Mouse (Mus musculus): Measurements from ENCODE around the gene Itgbl1.
A peak's percentile ranks its signal among the peaks of the same experiment; 100 is the strongest.

The Itgbl1 gene

DNA sequence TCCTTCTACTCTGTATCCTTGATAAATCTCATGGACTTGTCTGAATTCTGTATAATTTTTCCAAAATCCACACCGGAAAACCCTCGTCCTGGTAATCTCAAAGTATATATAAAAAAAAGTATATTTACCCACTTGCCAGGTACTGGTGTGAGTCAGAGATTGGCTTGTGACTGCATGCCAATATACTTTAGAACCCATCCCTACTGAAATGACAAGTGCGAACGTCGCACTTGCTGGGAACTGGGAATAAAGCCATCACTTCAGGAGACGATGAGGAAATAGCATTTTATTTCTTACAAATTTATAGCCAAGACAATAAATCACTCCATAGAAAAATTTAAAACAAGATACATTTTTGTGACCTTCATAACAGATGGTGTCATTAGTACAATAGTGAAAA, 308.2 kb downstream of the Itgbl1 start:
- DNase-seq (ENCODE audit: low read depth, low spot score): peak; percentile 6

DNA sequence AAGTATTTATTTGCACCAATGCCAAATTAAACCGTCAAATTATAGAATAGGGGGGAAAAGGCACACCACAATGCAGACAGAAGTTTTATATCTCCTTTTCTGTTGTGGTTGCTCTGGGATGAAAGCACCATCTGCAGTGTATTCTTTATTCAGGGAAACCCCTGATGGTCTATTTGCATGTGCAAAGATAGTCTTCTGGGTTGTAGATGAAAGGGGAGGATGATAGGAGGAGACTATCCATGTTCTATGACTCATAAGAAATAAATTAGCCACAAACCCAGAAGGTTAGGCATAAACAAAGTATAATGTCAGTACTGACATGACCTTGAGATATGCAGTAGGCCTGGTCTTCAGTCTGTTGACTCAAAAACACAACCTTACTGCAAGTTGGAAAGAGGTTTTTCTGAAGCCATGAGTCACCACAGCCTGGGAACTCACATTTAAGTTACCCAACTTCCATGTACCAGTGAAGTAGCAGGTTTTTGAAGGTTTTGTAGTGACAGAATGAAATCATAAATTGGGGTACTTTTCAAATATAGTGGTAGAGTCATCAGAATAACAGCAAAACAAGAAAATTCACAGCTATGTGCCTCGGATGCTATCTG, 330.9 kb downstream of the Itgbl1 start:
- peak; percentile 33 for DNase-seq (ENCODE audit: low read depth, low spot score)
